Mouse (Mus musculus): ENCODE data around the gene Upf1. TPM values are rescaled to one million over a fixed set of nuclear protein-coding genes. Genes with fewer than 3 reads are reported as not detected.

Gene Upf1
- total RNA-seq, 2 experiments from 2014 or later, result 18.4 to 32.5 TPM

- no peak for ATAC-seq (replicated peaks; ENCODE audit: low FRiP score, poor library complexity, severe bottlenecking)
Observed at GRCm38 (mm10) chr8:70282603-70283135, 70.4 kb downstream of the Upf1 start, which contains the start of gene Homer3. Homer3 (plus strand) TSS chr8:70282827.

Other genes starting within 250 kb of the Upf1 start
- not detected in 2 replicates for gene Ncan, start 232.4 kb downstream of the Upf1 start, total RNA-seq (2015; ENCODE audit: low replicate concordance)
- not detected in 2 replicates for gene Ncan, start 232.4 kb downstream of the Upf1 start, total RNA-seq (2017; ENCODE audit: low replicate concordance)
- gene Nr2c2ap, start 221.9 kb downstream of the Upf1 start, total RNA-seq (2015; ENCODE audit: low replicate concordance), result 8.3 TPM in 1 of 2 replicates, not detected in the other
- 2.3 TPM in 1 of 2 replicates, not detected in the other for gene Nr2c2ap, start 221.9 kb downstream of the Upf1 start, total RNA-seq (2017; ENCODE audit: low replicate concordance)
- gene Rfxank, start 214.1 kb downstream of the Upf1 start, total RNA-seq (2015; ENCODE audit: low replicate concordance), result 5.8 and 16.3 TPM in 2 replicates
- gene Rfxank, start 214.1 kb downstream of the Upf1 start, total RNA-seq (2017; ENCODE audit: low replicate concordance), result 2.3 and 4.9 TPM in 2 replicates
- 18.7 and 20.5 TPM in 2 replicates for gene Borcs8, start 213.8 kb downstream of the Upf1 start, total RNA-seq (2015; ENCODE audit: low replicate concordance)
- gene Borcs8, start 213.8 kb downstream of the Upf1 start, total RNA-seq (2017; ENCODE audit: low replicate concordance), result 17.3 and 24.7 TPM in 2 replicates
- gene Mef2b, start 213.6 kb downstream of the Upf1 start, total RNA-seq (2015; ENCODE audit: low replicate concordance), result not detected in 2 replicates
- not detected in 2 replicates for gene Mef2b, start 213.6 kb downstream of the Upf1 start, total RNA-seq (2017; ENCODE audit: low replicate concordance)
- 2.9 and 14.1 TPM in 2 replicates for gene Tmem161a, start 180.9 kb downstream of the Upf1 start, total RNA-seq (2015; ENCODE audit: low replicate concordance)
- gene Tmem161a, start 180.9 kb downstream of the Upf1 start, total RNA-seq (2017; ENCODE audit: low replicate concordance), result 4.9 and 6.5 TPM in 2 replicates
- gene Slc25a42, start 141.0 kb downstream of the Upf1 start, total RNA-seq (2015; ENCODE audit: low replicate concordance), result 30.6 and 35.3 TPM in 2 replicates
- gene Slc25a42, start 141.0 kb downstream of the Upf1 start, total RNA-seq (2017; ENCODE audit: low replicate concordance), result 16.2 and 24.4 TPM in 2 replicates
- 36.8 and 49.0 TPM in 2 replicates for gene Sugp2, start 119.1 kb downstream of the Upf1 start, total RNA-seq (2015; ENCODE audit: low replicate concordance)
- gene Sugp2, start 119.1 kb downstream of the Upf1 start, total RNA-seq (2017; ENCODE audit: low replicate concordance), result 51.5 and 60.7 TPM in 2 replicates
- gene Armc6, start 118.8 kb downstream of the Upf1 start, total RNA-seq (2015; ENCODE audit: low replicate concordance), result 15.1 and 26.4 TPM in 2 replicates
- gene Armc6, start 118.8 kb downstream of the Upf1 start, total RNA-seq (2017; ENCODE audit: low replicate concordance), result 5.1 TPM in 1 of 2 replicates, not detected in the other
- gene Homer3, start 70.5 kb downstream of the Upf1 start, total RNA-seq (2015; ENCODE audit: low replicate concordance), result 1.3 TPM in 1 of 2 replicates, not detected in the other
- not detected in 2 replicates for gene Homer3, start 70.5 kb downstream of the Upf1 start, total RNA-seq (2017; ENCODE audit: low replicate concordance)
- 2.5 and 9.2 TPM in 2 replicates for gene Ddx49, start 50.8 kb downstream of the Upf1 start, total RNA-seq (2015; ENCODE audit: low replicate concordance)
- 12.5 and 30.4 TPM in 2 replicates for gene Ddx49, start 50.8 kb downstream of the Upf1 start, total RNA-seq (2017; ENCODE audit: low replicate concordance)
- gene Cope, start 50.8 kb downstream of the Upf1 start, total RNA-seq (2015; ENCODE audit: low replicate concordance), result 78.6 and 122 TPM in 2 replicates
- gene Cope, start 50.8 kb downstream of the Upf1 start, total RNA-seq (2017; ENCODE audit: low replicate concordance), result 16.7 and 51.7 TPM in 2 replicates
- gene Cers1, start 37.5 kb downstream of the Upf1 start, total RNA-seq (2015; ENCODE audit: low replicate concordance), result not detected in 2 replicates
- not detected in 2 replicates for gene Cers1, start 37.5 kb downstream of the Upf1 start, total RNA-seq (2017; ENCODE audit: low replicate concordance)
- not detected in 2 replicates for gene Gdf1, start 23.5 kb downstream of the Upf1 start, total RNA-seq (2015; ENCODE audit: low replicate concordance)
- gene Gdf1, start 23.5 kb downstream of the Upf1 start, total RNA-seq (2017; ENCODE audit: low replicate concordance), result not detected in 2 replicates
- gene Comp, start 20.3 kb upstream of the Upf1 start, total RNA-seq (2015; ENCODE audit: low replicate concordance), result not detected in 2 replicates
- 0.39 TPM in 1 of 2 replicates, not detected in the other for gene Comp, start 20.3 kb upstream of the Upf1 start, total RNA-seq (2017; ENCODE audit: low replicate concordance)
- 3.8 and 8.6 TPM in 2 replicates for gene Crtc1, start 86.3 kb upstream of the Upf1 start, total RNA-seq (2015; ENCODE audit: low replicate concordance)
- gene Crtc1, start 86.3 kb upstream of the Upf1 start, total RNA-seq (2017; ENCODE audit: low replicate concordance), result 0.64 and 2.3 TPM in 2 replicates
- gene Klhl26, start 123.7 kb upstream of the Upf1 start, total RNA-seq (2015; ENCODE audit: low replicate concordance), result 5.0 and 10.1 TPM in 2 replicates
- 4.0 and 5.1 TPM in 2 replicates for gene Klhl26, start 123.7 kb upstream of the Upf1 start, total RNA-seq (2017; ENCODE audit: low replicate concordance)
- 3.2 TPM in 1 of 2 replicates, not detected in the other for gene Tmem59l, start 134.1 kb upstream of the Upf1 start, total RNA-seq (2015; ENCODE audit: low replicate concordance)
- not detected in 2 replicates for gene Tmem59l, start 134.1 kb upstream of the Upf1 start, total RNA-seq (2017; ENCODE audit: low replicate concordance)
- not detected in 2 replicates for gene Crlf1, start 139.9 kb upstream of the Upf1 start, total RNA-seq (2015; ENCODE audit: low replicate concordance)
- 1.4 TPM in 1 of 2 replicates, not detected in the other for gene Crlf1, start 139.9 kb upstream of the Upf1 start, total RNA-seq (2017; ENCODE audit: low replicate concordance)
- gene Rex1bd, start 153.5 kb upstream of the Upf1 start, total RNA-seq (2015; ENCODE audit: low replicate concordance), result 22.3 TPM in 1 of 2 replicates, not detected in the other
- 17.8 and 19.6 TPM in 2 replicates for gene Rex1bd, start 153.5 kb upstream of the Upf1 start, total RNA-seq (2017; ENCODE audit: low replicate concordance)
- 1,194 and 1,251 TPM in 2 replicates for gene Uba52, start 157.5 kb upstream of the Upf1 start, total RNA-seq (2015; ENCODE audit: low replicate concordance)
- gene Uba52, start 157.5 kb upstream of the Upf1 start, total RNA-seq (2017; ENCODE audit: low replicate concordance), result 418 and 1,480 TPM in 2 replicates
- gene Fkbp8, start 174.4 kb upstream of the Upf1 start, total RNA-seq (2015; ENCODE audit: low replicate concordance), result 28.9 and 45.8 TPM in 2 replicates
- gene Fkbp8, start 174.4 kb upstream of the Upf1 start, total RNA-seq (2017; ENCODE audit: low replicate concordance), result 74.7 and 94.6 TPM in 2 replicates
- 27.8 and 34.4 TPM in 2 replicates for gene Kxd1, start 174.7 kb upstream of the Upf1 start, total RNA-seq (2015; ENCODE audit: low replicate concordance)
- gene Kxd1, start 174.7 kb upstream of the Upf1 start, total RNA-seq (2017; ENCODE audit: low replicate concordance), result 11.8 and 14.4 TPM in 2 replicates
- 10.5 and 22.3 TPM in 2 replicates for gene Ell, start 186.2 kb upstream of the Upf1 start, total RNA-seq (2015; ENCODE audit: low replicate concordance)
- 2.8 and 15.5 TPM in 2 replicates for gene Ell, start 186.2 kb upstream of the Upf1 start, total RNA-seq (2017; ENCODE audit: low replicate concordance)
- 5.8 and 15.9 TPM in 2 replicates for gene Isyna1, start 241.1 kb upstream of the Upf1 start, total RNA-seq (2015; ENCODE audit: low replicate concordance)
- gene Isyna1, start 241.1 kb upstream of the Upf1 start, total RNA-seq (2017; ENCODE audit: low replicate concordance), result 2.5 and 8.0 TPM in 2 replicates

Measured in erythroid progenitor cell, adult 5-6 weeks (primary cell).